Mouse (Mus musculus): ENCODE measurements at regions not wholly inside any gene's neighbourhood (a gene's known extent, or its start where the extent isn't known, plus 50 kb on each side); places are given as distances from the start of the nearest gene placed in this dataset.
A peak's percentile ranks its signal among the peaks of the same experiment; 100 is the strongest.

- peak; percentile 51 for DNase-seq (ENCODE audit: low read depth)
Measured at GRCm38 (mm10) chr6:100390258-100390910, 103.1 kb upstream of the Rybp start.

- DNase-seq (ENCODE audit: low read depth), result no peak
Measured at GRCm38 (mm10) chr6:100387042-100387441, 99.8 kb upstream of the Rybp start.

- no peak for DNase-seq (ENCODE audit: low read depth)
Measured at GRCm38 (mm10) chr6:100385640-100386039, 98.4 kb upstream of the Rybp start.

- DNase-seq (ENCODE audit: low read depth), result no peak
Measured at GRCm38 (mm10) chr6:100381046-100381445, 93.8 kb upstream of the Rybp start.

- DNase-seq (ENCODE audit: low read depth), result no peak
Measured at GRCm38 (mm10) chr6:100380536-100380935, 93.3 kb upstream of the Rybp start.

GRCm38 (mm10) chr6:100379792-100380191 lies 92.5 kb upstream of the Rybp start:
- DNase-seq (ENCODE audit: low read depth), result no peak

GRCm38 (mm10) chr6:100378533-100378874 lies 91.2 kb upstream of the Rybp start:
- no peak for DNase-seq (ENCODE audit: low read depth)

- DNase-seq (ENCODE audit: low read depth), result no peak
Measured at GRCm38 (mm10) chr6:100377828-100378532, 90.7 kb upstream of the Rybp start.

- no peak for DNase-seq (ENCODE audit: low read depth)
Measured at GRCm38 (mm10) chr6:100376656-100377055, 89.4 kb upstream of the Rybp start.

- no peak for DNase-seq (ENCODE audit: low read depth)
Measured at GRCm38 (mm10) chr6:100370828-100371227, 83.5 kb upstream of the Rybp start.

GRCm38 (mm10) chr6:100370358-100370757 lies 83.1 kb upstream of the Rybp start:
- no peak for DNase-seq (ENCODE audit: low read depth)

- DNase-seq (ENCODE audit: low read depth), result no peak
Measured at GRCm38 (mm10) chr6:100366231-100366630, 78.9 kb upstream of the Rybp start.

- no peak for DNase-seq (ENCODE audit: low read depth)
Measured at GRCm38 (mm10) chr6:100365791-100366190, 78.5 kb upstream of the Rybp start.

GRCm38 (mm10) chr6:100363683-100364082 lies 76.4 kb upstream of the Rybp start:
- no peak for DNase-seq (ENCODE audit: low read depth)

GRCm38 (mm10) chr6:100356617-100357399 lies 69.5 kb upstream of the Rybp start:
- peak; percentile 43 for DNase-seq (ENCODE audit: low read depth)

GRCm38 (mm10) chr6:100355858-100356257 lies 68.6 kb upstream of the Rybp start:
- no peak for DNase-seq (ENCODE audit: low read depth)

GRCm38 (mm10) chr6:100347481-100347880 lies 60.2 kb upstream of the Rybp start:
- no peak for DNase-seq (ENCODE audit: low read depth)

GRCm38 (mm10) chr6:100345073-100345472 lies 57.8 kb upstream of the Rybp start:
- no peak for DNase-seq (ENCODE audit: low read depth)

GRCm38 (mm10) chr6:100341305-100342290 lies 54.3 kb upstream of the Rybp start:
- DNase-seq (ENCODE audit: low read depth), result no peak

- DNase-seq (ENCODE audit: low read depth), result no peak
Measured at GRCm38 (mm10) chr6:100338291-100338690, 51.0 kb upstream of the Rybp start.
